Mouse (Mus musculus) right cerebral cortex, postnatal 4 days (tissue): ENCODE data around the gene Atp13a3.
A peak's percentile ranks its signal among the peaks of the same experiment; 100 is the strongest.

Source experiments
- DNase-seq: peaks from one replicate; pipeline ENCODE4 v3.0.0-alpha.2; 2022

The Atp13a3 gene

DNA sequence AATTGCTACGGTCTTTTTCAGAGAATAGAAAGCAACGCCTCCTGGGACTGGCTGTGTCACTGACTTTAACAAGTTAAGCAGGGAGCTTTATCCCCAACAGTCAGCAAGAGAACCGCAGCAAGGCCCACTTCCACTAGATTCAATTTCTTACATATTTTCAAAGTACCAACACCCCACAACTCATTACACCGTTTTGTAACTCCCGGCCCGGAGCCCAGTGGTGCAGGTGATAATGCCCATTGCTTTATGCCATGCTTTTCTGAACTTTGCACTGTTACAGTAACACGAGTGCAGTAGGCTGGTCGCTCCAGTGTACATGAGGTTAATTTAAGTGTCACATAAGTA, 95.6 kb downstream of the Atp13a3 start:
- no peak for DNase-seq

DNA sequence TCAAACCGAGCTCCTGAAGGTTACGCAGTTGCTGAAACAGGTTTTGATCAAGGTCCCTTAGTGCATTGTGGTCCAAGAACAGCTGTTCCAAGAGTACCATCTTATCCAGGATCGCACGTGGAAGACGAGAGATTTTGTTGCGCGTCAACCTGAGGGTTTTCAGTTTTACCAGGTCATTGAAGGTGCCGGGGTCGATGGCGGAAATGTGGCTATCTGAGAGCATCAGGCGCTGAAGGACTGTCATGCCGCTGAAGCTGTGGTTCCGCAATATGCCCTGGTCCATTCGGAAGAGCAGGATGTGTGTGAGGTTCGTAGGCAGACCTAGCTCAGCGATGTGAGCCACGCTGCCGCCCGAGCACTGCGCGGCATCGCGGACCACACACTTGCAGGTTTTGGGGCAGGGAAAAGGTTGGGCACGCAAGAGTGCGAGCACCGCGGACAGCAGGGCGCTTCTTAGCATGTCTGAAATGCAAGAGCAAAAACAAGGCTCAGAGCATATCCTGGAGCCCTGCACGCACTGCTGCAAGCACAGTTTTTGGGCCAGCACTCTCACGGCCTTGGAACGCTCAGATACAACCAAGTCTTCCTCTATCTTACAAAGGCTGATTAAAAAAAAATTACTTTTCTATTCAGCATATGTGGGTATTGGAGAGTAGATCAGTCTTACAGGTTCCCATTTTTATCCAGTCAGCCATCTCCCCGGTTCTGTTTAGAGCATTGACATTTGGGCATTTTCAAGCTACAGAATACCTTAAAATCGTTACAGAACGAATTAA, 96.2 kb downstream of the Atp13a3 start:
- DNase-seq: no peak

DNA sequence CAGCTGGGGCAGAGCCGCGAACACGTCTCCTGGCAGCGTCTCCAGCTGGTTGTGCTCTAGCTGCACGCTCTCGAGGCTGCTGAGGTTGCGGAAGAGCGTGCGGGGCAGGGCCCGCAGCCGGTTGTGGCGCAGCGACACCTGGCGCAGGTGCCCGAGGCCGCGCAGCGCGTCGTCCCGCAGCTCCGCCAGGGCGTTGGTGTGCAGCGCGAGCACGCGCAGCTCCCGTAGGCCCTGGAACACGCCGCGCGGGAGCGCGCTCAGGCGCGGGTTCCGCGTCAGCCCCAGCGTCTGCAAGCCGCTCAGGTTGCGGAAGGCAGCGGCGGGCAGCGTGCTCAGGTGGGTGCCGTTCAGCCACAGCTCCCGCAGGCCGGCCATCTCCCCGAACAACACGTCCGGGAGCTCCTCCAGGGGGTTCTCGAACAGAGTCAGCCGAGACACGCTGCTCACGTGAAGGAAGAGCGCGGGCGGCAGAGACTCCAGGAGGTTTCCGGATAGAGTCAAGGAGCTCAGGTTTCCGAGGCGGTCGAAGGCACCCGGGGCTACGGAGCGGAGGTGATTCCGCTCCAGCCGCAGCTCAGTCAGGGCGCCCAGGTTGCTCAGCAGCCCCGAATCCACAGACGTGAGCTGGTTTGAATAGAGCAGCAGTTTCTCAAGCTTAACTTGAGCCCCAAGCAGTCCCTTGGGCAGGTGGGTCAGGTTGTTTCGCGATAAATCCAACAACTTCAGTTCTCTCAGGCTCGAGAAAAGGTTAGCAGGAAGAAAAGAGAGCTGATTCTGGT, 97.0 kb downstream of the Atp13a3 start:
- peak; percentile 64 for DNase-seq

DNA sequence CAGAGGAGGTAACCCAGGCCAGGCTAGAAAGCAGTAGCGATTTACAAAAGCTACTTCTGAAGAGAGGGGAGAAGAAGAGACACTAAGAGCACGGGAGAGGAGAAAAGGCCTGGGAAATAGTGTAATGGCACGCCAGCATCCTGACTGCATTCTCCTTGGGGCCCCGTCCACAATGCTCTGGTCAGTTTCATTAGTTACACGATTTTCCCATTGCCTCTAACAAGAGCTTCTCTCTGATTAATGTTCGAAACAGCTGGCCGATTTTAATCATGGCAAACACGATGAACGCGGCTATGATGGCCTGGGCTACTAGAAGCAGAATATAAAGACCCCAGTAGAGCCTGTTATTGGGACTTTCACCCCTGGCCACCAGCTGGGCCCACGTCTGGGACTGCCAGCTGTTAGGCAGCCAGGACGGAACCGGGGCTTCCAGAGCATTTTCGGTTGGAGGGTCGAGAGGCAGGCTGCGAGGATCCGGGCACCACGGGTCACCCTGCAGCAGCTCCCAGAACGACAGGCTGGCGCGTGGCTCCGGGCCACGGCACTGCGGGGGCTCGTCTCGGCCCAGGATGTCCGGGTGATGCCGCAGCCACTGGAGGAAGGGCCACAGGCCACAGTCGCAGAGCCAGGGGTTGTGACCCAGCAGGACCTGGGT, 97.7 kb downstream of the Atp13a3 start:
- DNase-seq: no peak

DNA sequence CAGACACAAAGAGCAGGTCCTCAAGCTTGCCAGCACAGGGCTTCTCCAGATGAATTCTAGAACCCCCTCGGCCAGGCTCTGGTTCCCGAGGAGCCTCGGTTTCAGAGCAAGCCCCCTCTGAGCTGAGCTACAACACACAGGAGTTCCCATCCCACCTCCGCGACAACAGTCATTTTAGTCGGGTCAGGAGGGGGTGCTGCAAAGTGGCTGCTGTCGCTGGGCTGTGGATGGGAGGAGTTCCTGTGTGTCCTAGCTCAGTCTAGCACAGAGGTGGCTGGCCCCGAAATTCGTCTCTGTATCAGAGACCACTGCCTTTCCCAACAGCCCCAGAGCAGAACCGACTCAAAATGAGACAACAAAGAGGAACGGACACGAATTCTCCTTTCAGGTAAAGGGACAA, 98.5 kb downstream of the Atp13a3 start:
- DNase-seq: no peak

DNA sequence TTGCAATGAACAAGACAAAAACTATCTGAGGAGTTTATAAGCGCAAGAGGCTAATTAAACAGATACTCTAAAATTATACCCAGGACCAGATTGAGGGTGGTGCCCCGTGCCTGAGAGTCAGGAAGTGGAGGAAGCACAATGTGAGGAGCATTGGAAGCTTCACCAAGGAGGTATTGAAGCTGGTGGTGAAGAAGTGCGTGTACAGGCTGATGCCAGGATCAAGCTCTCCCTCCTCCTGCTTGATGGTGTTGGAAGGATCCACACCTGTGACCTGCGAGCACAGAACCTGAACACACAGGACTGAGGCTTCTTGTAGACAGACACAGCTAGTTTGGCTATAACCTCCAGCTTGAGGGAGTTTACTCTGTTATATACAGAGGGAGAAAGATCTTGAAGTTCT, 99.7 kb downstream of the Atp13a3 start:
- no peak for DNase-seq

DNA sequence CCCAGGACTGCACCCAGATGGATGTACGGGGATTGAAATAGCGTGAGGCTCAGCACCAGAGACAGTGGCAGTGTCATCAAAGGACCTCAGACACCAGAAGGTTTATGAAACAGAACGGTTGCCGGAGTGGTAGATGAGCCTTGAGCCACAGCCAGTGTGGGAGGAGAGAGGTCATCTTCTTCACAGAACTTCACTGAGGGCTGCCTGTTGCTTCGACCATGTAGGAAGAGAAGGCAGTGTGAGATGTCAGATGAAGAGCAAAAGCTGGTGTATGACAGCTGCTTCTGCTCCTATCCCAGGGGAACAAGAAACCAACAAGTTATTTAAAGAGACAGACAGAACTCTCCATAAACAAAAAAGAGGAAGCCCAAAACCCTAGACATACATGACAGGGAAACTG, 101.5 kb downstream of the Atp13a3 start:
- DNase-seq: no peak

DNA sequence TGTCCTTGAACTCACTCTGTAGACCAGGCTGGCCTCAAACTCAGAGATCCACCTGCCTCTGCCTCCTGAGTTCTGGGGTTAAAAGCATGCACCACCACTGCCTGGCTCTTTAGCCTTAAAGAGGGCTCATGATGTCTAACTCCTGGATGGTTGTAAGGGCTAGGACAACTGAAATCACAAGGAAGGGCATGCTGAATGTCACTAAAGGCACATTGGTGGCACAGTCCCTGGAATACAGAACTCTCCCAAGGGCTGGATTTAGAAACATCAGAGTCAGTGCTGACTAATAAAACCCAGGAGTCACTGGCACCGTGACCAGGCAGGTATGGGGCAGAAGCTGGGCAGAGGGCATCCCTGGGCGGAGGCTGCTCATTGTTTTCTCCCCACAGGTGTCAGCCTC, 102.4 kb downstream of the Atp13a3 start:
- DNase-seq: no peak

DNA sequence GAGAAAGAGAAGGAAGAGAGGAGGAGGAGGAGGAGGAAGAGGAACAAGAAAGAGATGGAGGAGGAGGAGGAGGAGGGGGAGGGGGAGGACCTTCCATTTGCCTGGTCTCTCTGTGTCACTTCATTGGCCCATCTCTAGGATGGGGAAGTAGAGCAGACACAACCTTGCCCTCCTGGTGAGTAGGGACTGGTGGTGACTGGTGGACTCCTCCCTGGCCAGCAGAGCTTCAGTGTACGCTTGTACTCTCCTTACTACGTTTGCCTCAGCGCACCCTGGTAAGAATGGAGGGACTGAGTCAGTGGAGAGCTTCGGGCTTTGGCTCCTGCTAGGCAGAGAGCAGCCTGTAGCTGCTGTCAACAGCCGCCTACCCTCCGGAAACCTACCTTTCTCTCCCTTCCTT, 103.1 kb downstream of the Atp13a3 start:
- no peak for DNase-seq

DNA sequence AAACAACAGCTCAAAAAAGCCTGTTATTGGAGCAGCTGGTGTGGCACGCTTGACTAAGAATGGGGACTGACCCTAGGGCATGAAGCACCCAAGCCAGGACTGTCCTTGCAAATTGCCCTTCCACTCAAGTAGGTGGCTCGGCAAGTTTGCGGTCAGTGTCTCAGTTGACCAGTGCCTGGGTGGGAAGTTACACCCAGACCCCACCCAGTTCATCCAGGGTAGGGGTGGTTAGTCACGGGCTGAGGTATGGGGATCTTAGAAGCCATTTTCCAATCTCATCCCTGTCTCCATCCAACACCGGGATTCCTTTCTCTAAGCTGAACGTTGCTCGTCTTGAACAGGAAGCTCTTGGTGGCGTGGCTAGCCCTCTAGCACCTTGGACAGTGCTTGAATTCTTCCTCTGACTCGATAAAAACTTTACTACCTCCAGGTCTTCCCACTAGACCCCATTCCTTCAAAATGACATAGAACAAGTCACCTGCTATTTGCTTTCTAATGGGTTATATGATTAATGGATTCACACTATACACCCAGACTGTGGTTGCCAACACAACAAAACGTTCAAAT, 106.0 kb downstream of the Atp13a3 start:
- DNase-seq: no peak

DNA sequence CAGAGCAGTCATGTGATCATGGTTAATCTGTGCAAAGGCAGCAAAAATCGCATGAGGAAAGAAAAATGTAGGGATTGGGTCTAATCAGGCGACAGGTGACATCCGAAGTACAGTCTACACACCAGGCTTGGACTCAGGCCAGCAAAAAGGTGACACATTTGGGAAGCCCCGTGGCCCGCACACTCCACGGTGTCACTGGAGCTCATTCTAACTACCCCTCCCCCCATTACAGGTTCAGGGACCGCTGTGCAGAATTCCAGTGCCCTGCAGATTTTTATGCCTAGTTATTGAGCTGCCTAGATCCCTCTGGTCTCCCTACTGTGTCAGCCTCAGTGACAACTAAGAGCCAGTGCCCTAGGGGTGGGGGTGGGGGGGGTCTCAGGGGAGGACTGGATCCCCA, 108.3 kb downstream of the Atp13a3 start:
- DNase-seq: no peak

DNA sequence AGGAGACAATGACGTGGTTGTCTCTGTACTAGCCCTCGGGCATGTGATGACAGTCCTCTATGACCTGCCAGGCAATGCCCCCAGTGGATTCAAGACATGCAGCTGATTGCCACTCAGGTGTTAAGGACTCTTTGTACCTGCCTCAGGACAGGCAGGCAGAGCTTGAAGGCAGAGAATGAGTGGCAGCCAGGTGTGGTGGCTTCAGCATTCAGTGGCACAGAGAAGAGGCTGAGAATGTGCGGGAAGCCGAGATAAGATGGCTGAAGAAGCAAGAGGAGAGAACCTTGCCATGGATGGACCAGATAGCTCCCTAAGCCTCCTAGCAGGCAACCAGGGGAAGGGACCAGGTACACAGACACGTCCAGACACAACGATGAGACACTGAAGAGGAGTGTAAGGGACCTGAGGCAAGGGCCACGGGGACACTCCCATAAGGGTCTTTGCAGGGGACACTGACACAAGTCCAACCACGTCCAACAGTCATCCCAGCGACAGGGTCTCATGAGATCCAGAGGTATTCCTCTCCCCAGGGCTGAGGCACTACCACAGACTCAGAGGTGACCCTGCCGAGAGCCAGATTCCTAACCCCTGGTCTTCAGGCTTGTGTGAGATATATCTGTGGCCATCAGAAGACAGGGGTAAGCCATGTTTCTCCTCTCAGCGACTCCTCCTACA, 109.0 kb downstream of the Atp13a3 start:
- DNase-seq: no peak

DNA sequence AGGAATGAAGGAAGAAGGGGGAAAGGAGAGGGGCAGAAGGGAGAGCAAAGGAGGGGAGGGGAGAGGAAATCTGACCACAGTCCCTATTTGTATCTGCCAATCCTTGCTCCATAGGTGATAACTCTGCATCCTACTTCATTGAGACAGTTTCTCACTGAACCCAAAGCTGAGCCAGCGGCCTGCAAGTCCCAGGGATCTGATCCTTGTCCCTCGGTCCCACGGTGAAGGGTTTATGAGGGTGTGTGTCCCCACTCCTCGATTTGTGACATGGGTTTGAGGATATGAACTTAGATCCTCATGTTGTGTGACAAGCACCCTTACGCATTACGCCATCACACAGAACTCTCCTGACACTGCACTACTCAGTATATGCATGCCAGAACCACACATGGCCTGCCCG, 110.7 kb downstream of the Atp13a3 start:
- DNase-seq: no peak

DNA sequence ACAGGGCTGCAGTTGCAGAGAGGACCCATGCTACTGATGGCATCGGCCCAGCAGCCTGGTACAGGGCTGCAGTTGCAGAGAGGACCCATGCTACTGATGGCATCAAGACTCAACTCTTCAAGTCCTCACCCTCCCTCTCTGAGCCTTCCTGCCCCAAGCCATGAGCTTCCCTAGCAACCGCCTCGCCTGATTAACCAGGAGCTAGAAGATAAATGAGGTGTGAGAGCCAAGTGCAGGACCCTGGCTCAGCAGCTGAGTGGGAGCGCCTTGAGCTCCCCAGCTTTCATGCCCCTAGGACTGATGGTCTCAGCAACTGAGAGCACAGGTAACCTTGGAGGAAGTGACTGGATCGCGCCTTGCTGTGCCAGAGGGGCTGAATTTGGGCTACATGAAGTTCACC, 115.3 kb downstream of the Atp13a3 start:
- no peak for DNase-seq

DNA sequence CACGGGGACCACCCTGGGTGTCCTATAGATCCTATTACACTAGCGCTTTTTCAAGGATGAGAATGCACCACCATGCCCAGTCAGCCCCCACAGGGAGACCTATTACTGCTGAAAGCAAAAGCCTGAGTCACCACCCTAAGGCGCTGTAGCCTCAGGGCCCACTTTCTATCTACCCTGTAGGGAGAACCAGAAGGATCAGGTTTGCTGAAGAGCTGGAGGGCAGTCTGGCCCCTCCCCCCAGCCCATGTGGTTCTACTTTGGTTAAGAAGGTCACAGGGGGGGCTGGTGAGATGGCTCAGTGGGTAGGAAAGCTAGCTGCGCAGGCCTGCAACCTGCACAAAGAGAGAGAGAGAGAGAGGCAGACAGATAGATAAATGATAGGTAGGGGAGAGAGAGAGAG, 120.1 kb downstream of the Atp13a3 start:
- no peak for DNase-seq

DNA sequence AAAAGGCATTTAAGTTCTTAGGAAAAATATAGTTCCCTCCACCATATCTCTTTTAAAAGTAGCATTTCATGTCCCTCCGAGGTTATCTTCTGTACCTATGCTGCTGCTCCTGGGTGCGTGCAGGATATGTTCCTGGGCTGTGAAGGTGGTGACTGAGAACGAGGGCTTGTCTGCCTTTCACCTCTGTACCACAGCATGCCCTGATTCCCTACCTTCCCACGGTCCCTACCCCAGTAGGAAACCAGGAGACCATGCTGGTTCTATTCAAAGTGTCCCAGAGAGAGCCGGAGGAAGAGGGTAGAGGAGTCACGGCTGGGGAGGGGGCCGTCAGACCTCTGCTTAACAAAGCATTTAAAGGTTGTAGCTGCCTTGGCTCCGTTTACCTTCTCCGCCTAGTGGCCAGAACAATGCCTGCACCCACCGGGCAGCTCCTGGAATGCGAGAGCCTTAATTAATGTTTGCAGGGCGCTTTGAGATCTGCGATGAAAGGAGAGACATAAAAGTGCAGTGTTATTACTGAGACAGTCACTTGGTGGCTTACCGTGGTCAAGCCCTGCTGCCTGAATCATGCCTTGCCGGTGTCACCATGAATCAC, 121.9 kb downstream of the Atp13a3 start:
- peak; percentile 36 for DNase-seq

DNA sequence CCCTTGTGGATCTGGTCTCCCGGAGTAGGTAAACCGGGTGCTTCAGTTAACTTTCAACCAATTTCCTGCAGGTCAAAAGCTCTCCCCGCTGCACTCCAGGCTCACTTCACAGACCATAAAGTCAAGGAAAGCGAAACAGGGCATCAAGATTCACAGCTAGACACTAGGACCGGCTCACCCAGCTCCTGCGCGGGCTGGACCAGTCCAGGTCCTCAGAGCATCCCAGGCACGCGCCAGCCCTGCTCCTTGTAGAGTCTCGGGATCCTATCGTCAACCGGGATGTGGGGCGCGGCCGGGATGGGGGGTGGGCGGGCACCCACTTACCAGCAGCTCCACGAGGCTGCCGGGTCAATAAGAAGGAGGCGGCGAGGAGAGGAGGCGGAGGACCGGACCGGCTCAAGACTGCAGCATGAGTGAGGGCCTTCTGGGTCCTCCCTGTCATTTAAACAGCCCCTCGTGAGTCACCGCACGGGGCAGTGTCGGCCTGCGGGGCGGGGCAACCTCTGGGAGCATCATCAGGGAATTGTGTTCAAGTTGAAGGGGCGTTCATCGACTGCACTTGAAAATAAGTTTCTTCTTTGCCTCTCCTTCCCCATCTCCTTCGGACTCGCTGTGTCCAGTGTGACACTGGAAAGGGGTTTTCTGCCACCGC, 122.8 kb downstream of the Atp13a3 start, which contains the start of gene Lrrc15:
Gene Lrrc15, minus strand, starts transcription at position 413 of the 652 bp plus-strand sequence.
- no peak for DNase-seq

DNA sequence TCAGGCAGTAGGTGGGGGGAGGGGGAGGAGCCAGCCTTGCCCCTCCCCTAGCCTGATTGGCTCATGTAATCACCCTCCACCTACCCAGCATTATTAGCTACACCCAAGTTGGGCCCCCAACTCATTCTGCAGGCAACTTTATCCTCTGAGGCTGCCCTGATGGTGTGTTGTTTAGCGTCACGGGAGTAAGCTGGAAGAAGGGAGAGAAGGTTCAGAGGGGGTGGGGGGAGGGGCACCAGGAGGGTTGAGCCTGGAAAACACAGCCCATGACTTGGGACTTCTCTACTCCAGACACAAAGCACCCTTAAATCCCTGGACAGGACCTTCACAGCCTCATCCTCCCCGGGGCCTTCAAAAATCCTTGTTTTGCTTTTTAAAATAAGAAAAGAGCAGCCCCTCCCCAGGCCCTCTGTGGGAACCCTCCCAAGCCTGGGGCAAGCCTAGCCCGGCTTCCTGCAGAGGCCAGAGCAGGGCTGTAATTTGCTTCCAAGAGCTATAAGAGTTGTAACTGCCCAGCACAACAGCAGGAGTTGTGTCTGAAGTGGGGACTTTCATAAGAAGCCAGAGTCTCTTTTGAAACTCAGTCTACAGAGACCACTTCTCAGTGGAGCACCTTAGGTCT, 125.0 kb downstream of the Atp13a3 start:
- DNase-seq: no peak

DNA sequence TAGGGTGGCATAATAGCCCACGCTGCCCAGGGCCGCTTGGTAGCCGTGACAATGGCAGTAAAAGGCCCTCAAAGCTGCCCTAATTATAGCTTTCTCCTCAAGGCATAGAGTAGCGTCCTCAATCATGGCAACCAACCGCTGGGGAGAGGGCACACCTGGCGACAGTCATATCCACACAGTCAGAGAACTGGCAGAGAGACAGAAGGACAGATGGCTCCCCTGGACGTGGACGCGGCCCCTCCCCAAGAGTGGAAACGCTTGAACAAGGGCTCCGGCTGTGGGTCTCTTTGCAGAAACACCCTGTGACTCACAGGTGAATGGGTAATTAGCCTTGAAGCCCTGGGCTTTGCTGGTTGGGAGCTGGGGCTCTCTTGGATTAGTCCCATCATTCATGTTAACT, 127.4 kb downstream of the Atp13a3 start:
- no peak for DNase-seq

DNA sequence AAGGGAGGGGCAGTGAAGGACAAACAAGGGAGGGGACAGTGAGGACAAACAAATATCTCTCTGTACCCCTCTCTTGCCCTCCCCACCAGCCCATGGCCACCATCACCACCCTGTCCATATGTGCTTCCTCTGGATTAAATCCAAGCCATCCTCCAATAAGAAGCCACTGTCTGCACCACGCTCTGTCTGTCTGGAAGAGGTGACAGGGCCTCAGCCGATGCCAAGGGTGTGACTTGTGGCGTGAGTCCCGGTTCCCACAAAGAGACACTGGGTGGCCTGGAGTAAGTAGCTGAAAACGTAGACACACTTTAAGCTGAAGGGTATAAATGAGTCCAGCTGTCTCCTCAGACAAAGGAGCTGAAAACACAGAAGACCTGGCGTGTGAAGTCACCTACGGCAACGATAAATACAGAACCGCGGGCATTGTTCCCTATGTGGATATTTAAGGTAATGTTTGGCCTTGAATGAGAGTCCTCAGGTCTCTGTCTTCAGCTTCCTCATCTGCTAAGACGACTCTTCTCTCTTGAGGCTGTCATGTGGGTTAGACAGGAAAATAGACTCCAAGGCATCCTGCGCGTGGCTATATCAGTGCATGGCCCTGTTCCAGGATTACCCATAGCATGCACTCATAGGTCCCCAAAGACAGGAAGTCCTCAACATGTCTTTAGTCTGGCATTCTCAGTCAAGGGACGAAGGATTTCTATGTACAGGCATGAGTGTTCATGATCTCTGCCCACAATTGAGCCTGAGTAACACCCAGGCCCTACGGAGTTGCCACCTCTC, 130.0 kb downstream of the Atp13a3 start:
- no peak for DNase-seq

DNA sequence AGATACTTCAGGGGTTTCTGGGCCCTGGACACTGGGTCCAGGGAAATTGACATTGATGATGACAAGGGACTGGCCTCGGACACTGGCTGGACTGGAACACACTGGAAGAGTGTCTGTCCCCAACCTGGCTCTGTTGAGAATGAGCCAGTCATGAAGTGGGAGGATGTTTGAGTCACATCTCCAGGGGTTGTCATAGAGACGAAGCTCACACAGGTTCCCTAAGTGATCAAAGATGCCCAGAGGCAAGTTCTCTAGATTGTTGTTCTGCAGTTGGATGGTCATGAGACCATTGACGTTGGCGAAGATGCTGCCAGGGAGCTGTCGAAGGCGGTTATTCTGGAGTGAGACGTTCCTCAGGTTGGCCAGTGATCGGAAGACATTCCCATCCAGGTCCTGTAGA, 132.7 kb downstream of the Atp13a3 start:
- no peak for DNase-seq
